Mouse (Mus musculus): Measurements from ENCODE around the gene Rdh16f2. TPM values are rescaled to one million over a fixed set of nuclear protein-coding genes. Genes with fewer than 3 reads are reported as not detected.
"Not testable (repeated sequence)": the region's sequence is repeated elsewhere in the genome, so short reads cannot be mapped to it uniquely, and the experiment has no call there.

Gene Rdh16f2
- total RNA-seq, 2 experiments from 2014 or later, result not detected

DNA sequence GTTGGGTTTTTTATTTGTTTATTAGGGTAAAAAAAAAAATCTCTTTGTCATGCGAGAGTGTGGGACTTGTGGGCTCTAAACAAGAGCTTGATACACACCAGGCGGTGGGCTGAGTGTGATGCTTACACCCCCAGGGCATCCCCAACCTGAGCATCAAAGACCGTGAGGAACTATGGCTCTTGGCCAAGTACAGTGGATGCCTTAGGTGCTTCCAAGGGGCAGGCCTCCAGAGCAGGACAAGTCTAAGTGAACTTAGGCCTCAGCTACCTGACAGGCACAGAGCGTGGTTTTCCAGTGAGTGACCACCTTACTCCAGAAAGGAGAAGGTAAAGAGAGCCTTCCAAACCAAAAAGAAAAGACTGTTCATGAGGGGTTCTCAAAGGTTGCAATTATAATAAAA is 20.7 kb downstream of the Rdh16f2 start:
- intact Hi-C loops (cut with DNase I), result no loop called here
- DNase-seq (ENCODE audit: low spot score), result no peak

DNA sequence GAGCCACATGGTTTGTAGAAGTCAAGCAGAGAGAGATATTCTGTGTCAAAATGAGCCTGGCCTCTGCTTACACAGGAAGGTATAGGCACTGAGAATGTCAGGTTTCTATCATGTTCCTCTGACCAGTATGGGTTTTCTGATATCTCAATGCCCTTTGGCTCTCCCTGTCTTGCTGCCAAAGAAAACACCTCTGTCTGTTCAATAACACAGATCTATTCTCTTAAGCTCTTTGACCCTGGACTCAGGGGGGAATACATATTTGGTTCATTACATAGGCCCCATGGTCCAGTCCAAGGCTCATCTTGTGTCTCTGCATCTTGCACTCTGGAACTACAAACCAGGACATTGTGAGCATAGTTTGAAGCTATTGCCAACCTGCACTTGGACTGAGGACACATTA is 22.3 kb downstream of the Rdh16f2 start, which contains the start of gene Rdh7:
Gene Rdh7 (minus strand): TSS at position 213 of the 400 bp plus-strand sequence.
- no peak for DNase-seq (ENCODE audit: low spot score)
- intact Hi-C loops (cut with DNase I), result no loop called here

DNA sequence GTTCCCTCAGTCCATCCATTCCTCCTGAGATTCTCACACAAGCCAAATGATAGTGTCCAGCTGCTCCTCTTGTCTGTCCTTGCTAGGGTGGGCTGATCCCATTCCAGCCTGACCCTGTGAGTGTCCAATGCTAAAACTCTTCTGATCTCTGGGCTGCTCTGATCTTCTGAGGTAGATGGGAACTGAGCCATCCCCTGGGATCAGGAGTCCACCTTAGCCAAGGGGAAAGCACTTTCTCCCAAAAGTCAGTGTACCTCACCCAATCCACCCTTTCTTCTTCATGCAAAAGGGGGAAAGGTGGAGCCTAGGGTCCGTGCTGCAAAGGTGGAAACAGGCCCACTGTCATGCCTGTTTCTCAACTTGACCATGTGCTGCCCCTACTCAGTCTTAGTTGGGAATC is 25.2 kb downstream of the Rdh16f2 start:
- intact Hi-C loops (cut with DNase I), result no loop called here
- DNase-seq (ENCODE audit: low spot score), result no peak

DNA sequence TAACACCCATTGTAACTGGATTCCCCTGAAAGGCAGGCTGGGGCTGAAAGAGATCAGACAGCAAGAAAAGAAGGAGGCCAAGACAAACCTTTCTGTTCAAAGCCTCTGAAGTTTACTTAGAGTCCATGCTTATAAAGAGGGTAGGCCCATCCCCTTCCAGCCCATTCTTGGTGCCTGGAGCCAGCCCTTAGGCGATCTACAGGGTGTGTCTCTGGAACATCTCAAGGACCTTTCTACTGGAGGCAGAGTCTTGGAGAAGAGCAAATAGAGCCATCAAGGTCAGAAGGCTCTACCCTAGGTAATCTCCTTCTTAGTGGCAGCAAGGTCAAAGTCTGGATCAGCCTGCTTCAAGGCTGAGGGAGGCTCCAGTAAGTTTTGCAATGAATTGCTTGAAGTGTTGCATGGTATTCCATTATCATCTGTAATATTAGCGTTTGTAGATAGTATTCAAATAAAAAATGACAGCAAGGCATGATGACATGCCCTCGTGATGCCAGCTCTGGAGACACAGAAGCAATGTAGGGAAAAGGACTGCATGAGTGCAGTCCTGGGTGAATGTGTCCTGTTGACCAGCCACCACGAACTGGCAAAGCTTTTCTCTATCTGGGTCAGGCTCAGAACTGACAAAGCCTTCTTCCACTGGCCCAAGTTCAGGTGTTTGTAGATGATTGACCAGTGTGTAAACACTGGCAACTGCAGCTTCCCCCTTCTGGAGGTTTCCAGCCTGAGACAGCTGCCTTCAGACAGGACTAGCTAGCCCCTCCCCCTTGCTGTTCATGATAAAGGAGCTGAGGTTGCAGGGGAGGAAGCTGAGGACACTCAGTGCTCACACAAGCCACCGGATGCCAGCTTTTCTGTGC is 27.1 kb downstream of the Rdh16f2 start:
- DNase-seq (ENCODE audit: low spot score); intact Hi-C loops (cut with DNase I): not testable (repeated sequence)

DNA sequence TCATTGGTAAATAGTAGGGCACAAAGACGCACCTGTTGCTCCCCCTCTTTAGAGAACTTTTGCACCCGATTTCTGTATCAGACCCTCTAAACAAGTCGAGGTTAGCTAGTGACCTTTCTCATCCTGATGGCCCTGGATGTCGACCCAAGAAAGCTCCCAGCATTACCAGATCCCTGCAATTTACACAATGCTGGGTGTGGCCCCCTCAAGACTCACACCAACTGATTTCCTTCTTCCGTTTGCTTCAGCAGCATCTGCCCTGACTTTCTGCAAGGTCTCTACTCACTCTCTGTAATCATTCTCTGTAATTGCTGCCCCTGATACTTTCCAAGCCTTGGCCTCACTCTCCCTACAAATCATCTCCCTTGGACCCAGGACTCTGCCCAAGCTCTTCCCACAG is 30.4 kb downstream of the Rdh16f2 start:
- no peak for DNase-seq (ENCODE audit: low spot score)
- intact Hi-C loops (cut with DNase I), result no loop called here

DNA sequence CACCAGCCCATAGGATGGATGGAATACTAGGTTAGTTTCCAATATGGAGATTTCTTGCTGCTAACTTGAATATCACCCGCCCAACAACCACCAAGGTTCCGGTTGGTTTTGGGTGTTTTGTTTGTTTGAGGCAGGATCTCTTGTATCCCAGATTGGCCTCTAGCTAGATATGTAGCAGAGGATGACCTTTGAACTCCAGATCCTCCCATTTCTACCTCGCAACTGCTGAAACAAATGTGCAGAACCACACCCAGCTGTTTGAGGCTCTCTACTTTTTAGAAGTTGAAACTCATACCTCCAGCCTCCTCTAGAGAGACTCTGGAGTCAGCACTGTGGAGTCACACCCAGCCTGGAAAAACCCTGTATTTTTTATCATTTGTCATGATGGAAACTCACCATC is 31.2 kb downstream of the Rdh16f2 start:
- DNase-seq (ENCODE audit: low spot score), result no peak
- intact Hi-C loops (cut with DNase I), result no loop called here

DNA sequence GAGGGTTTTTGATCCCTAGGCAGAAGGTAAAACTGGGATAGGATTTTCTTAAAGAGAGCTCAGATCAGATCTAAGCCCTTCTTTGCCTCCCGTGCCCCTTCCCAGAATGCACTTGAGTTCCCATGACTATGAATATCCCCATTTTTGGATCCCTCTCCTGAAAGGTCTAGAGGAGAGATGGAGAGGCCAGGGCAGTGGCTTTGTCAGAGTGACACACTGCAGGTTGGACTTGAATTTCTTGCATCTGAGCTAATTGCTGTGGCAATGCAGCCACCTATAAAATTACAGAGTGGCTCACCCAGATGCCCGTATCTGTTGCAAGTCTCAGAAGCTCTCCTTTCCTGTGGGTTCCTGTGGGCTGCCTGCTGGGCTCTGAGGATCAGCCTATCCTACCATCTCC is 31.9 kb downstream of the Rdh16f2 start, which contains the start of gene Sdr9c7:
Gene Sdr9c7 (plus strand): TSS at position 301 of the 400 bp plus-strand sequence.
- intact Hi-C loops (cut with DNase I), result no loop called here
- DNase-seq (ENCODE audit: low spot score), result no peak

DNA sequence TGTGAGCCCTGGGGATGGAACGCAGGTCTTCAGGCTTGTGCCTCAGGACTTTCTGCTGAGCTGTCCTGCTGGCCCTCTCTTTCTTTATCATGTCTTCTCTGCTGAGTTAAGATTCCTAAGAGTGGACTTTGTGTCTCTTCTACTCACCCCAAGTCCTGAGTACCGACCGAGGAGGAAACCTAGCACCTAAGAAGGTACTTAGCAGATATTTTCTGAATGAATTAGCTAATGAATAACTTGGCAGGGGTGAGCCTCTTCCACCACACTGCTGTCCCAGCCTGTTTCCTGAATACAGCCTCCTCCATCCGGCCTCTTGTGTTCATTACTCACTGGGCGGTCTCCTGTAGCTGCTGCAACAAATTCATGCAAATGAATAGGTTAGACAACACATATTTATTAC is 33.5 kb downstream of the Rdh16f2 start:
- intact Hi-C loops (cut with DNase I), result no loop called here

DNA sequence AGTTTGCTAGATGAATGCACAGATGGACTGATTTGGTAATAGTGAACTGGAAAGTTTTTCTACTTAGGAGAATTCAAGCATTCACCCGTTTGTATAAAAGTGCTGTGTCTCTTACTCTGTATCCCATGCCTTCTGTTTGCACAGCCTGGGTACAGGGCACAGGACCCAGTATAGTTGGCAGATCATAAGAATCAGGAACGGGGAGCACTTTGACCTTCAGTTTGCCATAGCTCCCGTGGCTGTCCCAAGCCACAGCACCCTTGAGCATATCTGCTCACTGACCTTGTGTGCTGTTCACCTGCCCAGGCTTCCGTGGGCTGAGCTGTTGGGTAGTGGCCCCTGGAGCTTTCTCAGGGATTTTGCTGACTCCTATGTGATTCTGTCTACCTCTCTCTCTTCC is 35.5 kb downstream of the Rdh16f2 start:
- no peak for DNase-seq (ENCODE audit: low spot score)
- intact Hi-C loops (cut with DNase I), result no loop called here

More for the DNA sequence above, 33.5 kb downstream of the Rdh16f2 start:
- no peak for DNase-seq (ENCODE audit: low spot score)

DNA sequence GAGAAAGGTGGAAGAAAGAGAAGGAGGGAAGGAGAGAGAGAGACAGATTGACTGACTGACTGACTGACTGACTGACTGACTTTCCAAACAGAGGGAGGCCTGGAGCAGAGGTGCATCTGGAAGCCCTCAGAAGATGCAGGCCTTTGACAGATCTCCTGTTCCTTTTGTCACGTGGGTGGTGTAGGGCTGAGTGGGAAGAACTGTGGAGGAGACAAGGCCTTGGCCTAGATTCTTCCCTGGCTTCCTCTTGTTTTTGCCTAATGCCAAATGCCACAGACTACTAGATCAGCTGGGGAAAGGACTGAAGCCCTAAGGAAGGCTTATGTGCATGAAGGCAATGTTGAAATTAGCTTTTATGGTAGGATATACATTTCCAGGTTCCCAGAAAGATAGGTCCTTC is 36.8 kb downstream of the Rdh16f2 start:
- DNase-seq (ENCODE audit: low spot score), result no peak
- intact Hi-C loops (cut with DNase I), result no loop called here

DNA sequence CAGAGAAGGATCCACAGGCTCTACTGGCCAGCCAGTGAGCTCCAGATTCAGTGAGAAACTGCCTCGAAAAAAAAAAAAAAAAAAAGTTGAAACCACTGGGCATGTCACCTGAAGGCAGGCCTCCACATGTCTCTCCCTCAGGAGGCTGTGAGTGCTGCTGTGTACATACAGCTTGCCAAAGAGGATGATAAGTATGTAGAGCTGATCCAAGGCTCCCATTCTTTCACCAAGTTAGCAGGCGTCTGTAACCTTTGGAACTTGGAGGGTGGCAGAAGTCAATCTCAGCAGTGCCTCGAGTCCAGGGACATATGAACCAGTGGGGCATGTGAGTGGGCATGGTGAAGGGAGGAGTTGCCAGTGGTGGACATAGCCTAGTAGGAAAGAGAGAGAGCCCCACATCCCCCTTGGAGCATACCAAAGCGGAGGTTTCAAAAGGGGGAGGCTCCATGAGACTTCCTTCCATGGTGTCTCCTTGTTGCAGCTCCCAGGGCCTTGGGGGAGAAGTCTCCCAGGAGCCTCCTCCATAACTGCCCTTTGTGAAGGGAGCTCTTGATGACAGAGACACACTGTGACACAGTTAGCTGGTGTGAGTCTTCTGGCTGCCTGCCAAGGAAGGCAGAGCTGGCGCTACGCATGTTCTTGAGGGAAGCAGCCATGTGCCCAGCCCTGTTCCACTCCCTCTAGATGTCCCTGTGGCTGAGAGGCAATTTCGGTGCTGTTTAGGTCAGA is 38.6 kb downstream of the Rdh16f2 start:
- intact Hi-C loops (cut with DNase I), result no loop called here
- DNase-seq (ENCODE audit: low spot score), result no peak

DNA sequence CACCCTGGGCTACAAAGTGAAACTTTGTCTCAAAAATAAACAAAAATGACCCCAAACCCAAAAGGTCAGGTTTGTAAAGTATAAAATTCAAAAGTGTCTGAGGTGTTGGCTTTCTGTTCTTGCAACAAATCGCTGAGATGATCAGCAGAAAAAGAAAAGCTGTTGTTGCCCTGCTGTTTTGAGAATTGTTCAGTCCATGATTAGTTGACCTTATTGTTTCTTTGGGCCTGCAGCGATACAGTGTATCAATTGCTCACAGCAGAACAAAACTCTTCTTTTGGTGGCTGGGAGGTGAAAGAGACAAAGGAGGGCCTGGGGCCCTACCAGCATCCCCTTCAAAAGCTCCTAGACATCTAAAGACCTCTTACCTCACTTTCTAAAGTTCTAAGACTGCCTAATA is 39.9 kb downstream of the Rdh16f2 start:
- no peak for DNase-seq (ENCODE audit: low spot score)
- intact Hi-C loops (cut with DNase I), result no loop called here

DNA sequence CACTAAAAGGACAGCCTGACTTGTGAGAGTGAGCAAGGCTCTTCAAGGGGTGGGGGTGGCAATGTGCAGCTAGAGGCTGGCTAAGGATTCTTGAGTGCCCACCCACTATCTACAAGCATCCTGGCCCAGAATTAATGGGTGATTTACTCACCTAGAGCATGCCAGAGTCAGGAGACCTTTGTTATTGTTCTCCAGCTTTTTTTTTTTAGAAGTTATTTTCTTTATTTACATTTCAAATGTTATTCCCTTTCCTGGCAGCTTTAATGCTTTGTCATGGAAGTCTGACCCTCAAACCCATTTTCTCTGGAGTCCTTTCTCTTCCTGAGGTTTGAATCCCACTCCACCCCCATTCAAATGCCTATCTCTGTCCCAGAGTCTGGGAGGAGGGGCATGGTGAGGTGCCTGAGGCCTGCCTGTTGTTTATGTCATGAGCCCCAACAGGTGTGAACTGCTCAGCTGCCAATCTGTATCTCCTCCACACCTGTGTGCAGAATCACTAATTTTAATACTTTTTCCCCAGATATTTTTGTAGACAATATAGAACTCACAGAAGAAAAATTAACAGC is 41.2 kb downstream of the Rdh16f2 start:
- intact Hi-C loops (cut with DNase I), result no loop called here
- no peak for DNase-seq (ENCODE audit: low spot score)

DNA sequence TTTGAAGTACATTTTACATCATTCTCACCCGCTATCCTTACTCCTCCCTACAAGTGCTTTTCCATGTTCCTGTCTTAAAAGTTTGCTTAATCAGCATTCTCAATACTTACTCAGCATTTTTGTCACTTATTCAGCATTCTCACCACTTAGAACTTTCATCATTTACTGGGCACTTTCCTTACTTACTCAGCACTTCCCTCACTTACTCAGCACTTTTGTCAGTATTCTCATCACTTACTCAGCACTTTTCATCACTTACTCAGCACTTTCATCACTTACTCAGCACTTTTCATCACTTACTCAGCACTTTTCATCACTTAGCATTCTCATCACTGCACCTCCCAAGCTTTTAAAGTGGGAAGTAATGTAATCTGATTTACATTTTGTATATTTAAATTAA is 49.3 kb downstream of the Rdh16f2 start:
- no peak for DNase-seq (ENCODE audit: low spot score)
- intact Hi-C loops (cut with DNase I), result no loop called here

DNA sequence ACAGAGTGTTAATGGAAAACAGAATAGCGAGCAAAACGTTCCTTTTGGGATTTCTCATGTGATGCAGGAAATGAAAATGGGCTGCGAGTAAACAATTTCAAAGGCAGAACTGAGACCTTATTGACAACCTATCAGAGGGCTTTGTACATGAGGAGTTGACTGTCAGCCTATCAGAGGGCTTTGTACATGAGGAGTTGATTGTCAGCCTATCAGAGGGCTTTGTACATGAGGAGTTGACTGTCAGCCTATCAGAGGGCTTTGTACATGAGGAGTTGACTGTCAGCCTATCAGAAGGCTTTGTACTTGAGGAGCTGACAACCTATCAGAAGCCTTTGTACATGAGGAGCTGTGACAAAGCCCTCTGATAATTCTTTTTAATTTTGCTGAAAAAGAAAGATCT is 50.9 kb downstream of the Rdh16f2 start:
- DNase-seq (ENCODE audit: low spot score); intact Hi-C loops (cut with DNase I): not testable (repeated sequence)

DNA sequence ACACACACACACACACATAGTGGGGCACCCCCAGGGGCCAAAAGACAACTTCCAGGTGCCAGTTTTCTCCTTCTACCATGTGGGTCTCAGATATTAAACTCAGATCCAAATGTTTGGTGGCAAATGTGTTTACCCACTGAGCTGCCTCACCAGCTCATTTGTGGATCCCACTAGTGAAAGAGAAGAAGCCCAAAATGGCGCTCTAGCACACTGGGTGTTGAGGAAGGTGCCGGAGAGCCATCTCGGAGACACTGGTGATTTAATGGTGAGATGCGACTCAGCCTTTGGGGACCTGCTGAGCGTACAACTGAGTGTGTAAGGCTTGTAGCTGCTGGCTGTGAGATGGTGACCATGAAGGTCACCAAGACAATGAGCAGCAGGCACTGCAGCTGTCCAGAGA is 51.4 kb downstream of the Rdh16f2 start:
- DNase-seq (ENCODE audit: low spot score), result no peak
- intact Hi-C loops (cut with DNase I), result no loop called here

DNA sequence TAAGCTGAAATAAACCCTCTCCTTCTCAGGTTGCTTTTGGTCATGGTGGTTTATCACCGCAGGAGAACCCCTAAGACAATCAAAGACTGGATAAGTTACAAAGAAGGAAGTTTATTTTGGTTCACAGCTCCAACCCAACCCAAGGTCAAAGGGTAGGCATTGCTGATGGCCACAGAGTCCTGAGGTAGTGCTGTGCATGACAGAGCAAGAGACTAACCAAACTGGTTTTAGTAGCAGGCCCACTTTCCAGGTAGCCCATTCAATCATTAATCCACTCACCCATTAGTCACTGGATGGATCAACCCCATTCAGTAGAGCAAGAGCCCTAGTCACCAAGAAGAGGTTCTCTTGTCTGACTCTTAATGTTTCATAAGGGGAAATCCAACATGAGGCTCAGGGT is 56.0 kb downstream of the Rdh16f2 start:
- intact Hi-C loops (cut with DNase I), result no loop called here

DNA sequence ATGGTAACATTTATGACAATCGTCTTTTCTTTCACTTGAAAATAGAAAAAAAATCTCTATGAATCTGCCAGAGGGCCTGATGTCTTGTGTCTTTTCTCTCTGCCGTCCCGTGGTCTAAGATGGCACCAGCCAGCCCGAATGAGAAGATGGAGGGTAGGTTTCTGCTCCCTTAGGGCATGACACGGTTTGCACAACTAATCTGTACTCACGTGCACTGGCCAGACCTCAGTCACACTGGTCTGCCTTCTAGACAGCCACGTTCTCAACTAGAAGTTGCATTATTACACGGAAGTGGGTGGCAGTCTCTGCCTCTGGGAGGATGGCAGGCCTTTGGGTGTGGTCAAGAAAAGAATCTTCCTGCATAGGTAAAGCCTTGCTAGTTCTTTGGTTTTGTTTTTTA is 56.8 kb downstream of the Rdh16f2 start:
- no peak for DNase-seq (ENCODE audit: low spot score)
- intact Hi-C loops (cut with DNase I), result no loop called here

More for the DNA sequence above, 56.0 kb downstream of the Rdh16f2 start:
- no peak for DNase-seq (ENCODE audit: low spot score)

DNA sequence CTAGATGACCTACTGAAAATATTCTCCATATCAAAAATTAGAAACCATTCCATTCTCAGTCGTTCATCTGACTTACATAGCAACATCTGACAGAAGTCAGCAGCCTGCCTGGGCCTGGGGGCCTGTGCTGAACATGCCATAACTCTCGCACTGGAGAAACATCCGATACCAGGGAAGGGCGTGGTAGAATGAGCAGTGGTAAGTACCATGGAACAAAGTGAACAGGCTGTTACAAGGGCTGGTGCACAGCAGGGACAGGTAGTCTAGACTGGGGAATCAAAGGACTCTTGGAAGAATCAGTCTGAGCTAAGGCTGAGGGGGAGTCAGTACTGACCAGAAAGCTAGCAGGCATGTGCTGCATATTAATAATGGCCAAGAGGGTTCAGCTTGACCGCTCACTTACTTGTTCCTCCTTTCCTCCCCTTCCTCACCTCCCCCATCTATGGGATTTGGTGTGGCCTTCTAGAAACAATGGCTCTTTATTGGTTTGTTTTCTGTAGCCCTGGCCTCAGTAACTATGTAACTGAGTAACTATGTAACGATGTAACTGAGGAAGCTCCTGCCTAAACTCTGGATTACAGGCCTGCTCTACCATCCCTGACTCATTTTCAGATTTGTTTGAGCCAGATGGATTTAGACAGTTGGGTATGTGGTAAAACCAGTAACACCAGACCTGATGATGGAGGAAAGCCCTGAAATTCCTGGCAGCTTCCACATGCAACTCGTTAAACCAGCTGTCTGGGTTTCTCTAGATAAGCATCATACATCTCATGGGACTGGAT is 58.5 kb downstream of the Rdh16f2 start:
- no peak for DNase-seq (ENCODE audit: low spot score)
- intact Hi-C loops (cut with DNase I), result no loop called here
